Mouse (Mus musculus) lung, postnatal 25 days (tissue): ENCODE measurements around the gene Ube2s.
"Not testable (repeated sequence)": the region's sequence is repeated elsewhere in the genome, so short reads cannot be mapped to it uniquely, and the experiment has no call there.

Experiments used
- DNase-seq: peaks from one replicate; pipeline ENCODE4 v3.0.0; 2022; ENCODE audit warnings: low spot score

Ube2s gene

DNA sequence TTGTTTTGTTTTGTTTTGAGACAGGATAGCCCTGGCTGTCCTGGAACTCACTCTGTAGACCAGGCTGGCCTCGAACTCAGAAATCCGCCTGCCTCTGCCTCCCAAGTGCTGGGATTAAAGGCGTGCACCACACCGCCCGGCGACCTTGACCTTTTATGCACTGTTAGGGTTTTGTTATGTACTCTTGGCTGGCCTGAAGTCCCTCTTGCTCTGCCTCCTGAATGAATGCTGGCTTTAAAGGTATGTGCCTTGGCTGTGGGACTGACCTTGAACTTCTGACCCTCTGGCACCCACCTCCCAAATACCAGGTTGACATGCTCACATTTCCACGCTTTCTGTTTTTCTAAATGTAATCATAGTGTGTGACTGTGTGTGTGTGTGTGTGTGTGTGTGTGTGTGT is 8.5 kb upstream of the Ube2s start:
- DNase-seq = not testable (repeated sequence)

DNA sequence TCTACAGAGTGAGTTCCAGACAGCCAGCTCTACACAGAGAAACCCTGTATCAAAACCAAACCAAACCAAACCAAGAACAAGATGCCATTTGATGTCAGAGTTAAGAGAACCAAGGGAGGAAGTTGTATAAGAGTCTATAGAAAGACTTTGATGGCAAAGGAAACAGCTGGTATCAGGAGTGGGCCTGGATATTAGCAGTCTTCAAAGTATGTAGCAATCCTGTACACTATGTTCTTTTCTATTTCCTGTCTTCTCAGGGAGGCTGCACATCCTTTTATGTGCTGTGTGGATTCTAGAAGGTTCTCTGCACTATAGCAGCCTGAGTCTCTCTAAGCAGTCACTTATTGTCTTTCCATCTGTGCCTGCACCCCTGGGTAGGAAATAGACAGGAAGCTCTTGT is 4.2 kb upstream of the Ube2s start:
- no peak for DNase-seq

DNA sequence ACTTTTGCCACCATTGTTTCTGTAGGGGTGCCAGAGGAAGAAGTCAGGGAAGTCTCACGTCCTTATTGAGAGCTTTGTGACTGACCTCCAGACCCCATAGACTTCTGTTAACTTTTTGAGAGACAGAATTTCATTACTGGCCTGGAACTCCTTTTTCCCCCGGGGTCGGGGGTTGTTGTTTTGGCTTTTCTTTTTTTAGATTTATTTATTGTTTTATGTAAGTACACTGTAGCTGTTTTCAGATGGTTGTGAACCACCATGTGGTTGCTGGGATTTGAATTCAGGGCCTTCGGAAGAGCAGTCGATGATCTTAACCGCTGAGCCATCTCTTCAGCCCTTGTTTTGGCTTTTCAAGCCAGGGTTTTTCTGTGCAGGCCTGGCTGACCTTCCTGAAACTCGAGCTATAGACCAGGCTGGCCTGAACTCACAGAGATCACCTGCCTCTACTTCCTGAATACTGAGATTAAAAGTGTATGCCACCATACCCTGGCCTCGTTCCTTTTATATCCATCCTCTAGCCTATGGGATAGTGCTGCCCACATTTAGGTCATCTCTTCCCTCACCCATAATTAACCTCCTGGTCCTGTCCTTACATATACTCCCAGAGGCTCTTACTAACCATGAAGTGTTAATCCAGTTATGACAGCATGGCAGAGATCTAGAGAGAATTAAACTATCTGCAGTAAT is 858 bp upstream of the Ube2s start:
- no peak for DNase-seq

DNA sequence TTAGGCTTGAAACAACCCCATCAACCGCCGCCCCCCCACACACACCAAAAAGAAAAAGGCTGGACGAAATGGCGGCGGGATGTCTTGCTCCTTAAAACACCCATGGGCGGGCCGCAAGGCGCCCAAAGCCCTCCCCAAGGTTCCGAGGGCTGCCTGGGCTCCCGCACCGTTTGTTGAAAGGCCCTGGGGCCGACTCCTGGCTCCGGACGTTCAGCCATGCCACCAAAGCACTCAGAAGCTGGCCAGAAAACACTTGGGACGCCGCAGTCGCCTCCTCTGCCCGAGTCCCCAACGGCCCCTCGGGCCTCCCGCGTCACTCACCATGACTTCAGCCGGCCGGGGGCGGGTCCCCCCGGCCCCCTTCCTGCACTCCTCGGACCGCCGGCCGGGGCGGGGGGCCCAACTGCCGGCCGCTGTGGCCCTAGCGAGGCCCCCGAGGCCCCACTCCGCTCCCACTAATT is 518 bp downstream of the Ube2s start:
- peak; percentile 41 for DNase-seq

DNA sequence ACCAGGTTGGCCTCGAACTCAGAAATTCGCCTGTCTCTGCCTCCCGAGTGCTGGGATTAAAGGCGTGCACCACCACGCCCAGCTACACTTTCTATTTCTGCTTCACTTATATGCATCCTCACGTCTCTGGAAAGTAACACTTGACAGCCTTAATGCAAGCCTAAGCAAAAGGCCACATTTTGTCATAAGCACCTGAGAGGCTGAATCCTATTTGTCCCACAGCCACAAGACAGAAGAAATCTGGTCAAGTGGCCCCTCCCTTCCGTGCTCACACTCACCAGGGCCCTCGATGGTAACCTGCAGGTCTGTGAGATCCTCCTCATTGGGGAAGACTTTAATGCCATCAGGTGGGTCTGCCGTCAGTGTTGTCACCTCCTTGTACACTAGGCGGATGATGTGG is 1.3 kb downstream of the Ube2s start:
- not testable (repeated sequence) for DNase-seq

DNA sequence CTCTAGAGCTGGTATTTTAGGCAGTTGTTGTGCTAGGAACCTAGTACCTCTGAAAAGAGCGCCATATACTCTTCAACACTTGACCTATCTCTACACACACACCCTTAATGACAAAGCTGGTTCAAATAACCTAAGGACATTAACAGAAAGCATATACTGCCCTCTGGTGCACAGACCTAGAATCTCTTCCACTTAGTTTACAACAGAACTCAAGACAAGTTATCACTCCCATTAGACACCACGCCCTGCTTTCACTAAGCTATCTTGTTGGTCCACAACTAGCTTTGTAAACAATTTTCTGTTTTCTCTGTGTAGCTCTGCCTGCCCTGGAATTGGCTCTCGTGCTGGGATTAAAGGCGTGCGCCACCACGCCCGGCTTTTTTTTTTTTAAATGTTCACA is 5.7 kb downstream of the Ube2s start:
- DNase-seq = peak; percentile 48

DNA sequence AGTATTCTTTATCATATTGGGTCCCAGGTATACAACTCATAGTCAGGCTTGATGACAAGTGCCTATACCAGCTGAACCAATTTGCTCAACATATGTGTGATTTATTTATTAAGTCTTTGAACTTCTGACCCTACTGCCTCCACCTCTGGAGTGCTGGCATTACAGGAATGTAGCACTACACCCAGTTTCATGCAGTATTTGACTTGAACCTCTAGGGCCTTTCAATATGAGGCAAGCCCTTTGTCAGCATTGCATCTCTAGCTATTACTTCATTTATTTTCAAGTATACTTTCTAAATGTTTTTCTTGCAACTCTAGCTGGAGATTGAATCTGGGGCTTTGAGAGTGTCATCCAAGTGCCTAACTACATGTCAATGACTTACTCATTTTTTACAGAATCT is 10.1 kb downstream of the Ube2s start:
- no peak for DNase-seq

DNA sequence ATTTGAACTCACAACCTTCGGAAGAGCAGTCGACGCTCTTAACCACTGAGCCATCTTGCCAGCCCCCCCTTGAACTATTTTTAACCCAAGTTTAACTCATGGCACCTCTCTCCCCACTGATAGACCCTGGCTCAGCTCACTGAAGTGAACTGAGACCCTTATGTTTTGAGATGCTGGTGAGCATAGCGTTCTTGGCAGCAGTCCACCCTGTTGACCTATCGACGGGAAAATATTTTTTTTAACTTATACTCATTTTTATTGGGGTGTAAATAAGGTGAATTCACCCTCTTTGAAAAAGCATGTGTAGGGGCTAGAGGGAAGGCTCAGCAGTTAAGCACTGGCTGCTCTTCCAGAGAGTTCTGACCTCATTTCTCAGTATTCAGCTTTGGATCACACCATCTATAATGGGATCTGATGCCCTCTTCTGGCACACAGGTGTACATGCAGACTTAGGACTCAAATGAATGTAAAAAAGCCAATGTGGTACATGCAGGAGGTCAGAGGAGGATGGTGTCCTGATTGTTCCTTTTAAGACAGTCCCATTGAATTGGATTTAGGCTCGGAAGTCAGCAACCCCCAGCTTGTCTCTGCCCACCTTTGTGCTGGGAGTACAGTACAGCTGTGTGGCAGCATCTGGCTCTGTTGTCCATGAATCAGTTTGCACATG is 16.5 kb downstream of the Ube2s start:
- DNase-seq = peak; percentile 63

DNA sequence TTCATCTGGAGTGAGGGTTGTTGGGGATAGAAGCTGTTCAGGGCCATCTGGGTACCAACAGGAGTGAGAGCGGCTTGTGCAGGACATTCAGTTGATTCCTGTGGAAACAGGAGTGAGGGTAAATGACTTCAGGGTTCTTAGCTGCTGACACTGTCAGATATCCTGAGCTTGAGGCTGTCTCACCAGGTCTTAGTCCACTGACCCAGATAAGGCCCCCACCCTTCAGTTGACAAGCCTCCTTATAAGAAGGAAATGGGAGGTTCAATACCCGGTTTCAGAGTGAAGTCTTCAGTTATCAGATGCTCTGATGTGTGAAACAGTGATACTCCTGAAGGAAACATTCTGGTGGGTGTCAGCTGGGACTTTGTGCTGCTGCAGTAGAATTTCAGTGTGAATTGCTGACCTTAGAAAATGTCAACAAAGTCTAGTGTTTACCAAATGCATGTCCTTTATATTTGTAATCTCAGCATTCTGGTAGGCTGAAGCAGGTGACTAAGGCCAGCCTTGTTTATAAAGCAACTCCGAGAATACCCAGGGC is 17.7 kb downstream of the Ube2s start:
- no peak for DNase-seq

DNA sequence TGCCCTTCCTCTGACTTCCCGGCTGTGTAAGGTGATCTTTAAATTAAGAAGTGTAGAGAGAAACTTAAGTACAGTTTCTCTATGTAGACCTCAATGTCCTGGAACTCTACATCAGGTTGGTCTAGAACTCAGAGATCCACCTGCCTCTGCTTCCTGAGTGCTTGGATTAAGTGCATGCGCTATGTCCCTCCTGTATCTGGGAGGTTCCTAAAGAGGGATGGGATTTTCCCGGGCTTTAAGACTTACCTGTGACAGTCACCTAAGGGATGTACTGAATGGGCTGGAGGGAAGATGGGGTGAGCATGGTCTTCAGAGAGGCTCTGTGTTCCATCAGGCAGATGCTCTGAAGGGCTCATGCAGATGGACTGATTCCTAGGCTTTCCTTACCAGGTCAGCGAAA is 18.7 kb downstream of the Ube2s start:
- DNase-seq = no peak

DNA sequence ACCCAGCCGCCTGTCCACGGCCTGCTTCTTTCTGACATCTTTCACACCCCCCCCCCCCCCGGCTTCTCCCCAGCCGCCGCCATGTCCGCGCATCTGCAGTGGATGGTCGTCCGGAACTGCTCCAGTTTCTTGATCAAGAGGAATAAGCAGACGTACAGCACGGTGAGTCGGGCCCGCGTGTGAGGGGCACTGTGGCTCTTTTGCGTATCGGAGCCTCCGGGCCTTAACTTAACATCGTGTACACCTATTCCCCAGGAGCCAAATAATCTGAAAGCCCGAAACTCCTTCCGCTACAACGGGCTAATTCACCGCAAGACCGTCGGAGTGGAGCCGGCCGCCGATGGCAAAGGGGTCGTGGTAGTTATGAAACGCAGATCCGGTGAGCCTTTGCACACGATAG is 19.1 kb downstream of the Ube2s start:
- not testable (repeated sequence) for DNase-seq

DNA sequence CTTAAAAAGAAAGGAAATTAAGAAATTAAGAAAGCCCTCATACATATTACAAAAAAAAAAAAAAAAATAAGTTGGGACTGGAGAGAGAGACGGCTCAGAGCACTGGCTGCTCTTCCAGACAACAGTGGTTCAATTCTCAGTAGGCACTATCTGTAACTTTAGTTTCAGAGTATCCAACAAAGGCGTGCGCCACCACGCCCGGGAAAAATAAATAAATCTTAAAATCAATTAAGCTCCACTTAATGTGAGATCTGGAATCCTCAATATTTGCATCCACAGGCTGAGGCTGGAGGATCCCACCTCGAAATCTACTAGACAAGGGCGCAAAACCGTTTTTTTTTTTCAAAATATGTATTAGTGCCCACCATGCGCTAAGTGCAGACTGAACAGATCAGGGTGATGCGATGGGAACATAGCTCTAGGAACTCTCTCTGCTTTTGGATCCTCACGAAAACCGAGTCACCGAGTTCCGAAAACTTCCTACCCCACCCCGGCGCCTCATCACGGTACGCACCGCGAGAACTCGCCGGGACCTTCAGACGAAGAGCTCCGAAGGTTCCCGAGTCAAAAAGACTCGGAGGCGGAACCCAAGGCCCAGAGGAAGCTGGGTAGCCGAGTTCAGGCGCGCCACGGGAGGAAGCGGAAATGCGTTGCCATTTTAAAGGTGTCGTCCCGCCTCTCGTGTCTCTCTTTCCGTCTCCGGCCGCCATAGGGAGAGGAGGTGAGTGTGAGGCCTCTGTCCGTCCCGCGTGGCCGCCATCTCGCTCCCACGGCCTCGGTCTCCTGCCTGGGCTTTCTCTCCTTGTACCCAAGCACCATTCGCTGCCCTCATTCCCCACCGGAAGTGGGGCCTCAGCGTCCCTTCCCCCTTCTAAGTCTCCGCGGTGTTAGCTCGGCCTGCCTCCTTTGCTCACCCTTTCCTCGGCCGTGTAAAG is 19.8 kb downstream of the Ube2s start, which contains the start of gene Rpl28:
Rpl28 (plus strand) TSS at position 597 of the 935 bp plus-strand sequence.
- peak; percentile 97 for DNase-seq

DNA sequence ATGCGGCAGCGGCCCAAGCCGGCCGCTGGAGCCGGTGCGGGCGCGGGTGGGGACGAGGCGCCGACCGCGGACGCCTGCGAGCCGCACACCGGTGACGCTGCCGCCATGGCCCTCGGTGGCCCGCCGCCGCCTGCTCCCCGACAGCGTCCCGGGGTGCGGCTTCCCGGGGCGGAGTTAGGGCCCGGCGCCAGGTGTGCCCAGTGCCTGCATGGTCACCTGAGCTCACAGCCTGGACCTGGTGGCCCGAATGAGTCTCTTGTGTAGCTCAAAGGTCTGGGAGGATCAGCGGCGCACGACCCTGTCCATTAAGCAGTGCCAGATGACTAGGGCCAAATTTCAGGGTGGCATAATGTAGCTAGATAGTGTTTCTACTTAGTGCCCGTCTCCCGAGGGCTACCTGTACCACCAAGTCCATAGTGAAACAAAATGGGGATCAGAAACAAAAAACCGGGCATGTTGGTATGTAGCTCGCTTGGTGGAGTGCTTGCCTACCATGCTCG is 22.9 kb downstream of the Ube2s start, which contains the start of gene Tmem238:
Tmem238 (minus strand) TSS at position 221 of the 500 bp plus-strand sequence.
- peak; percentile 76 for DNase-seq

DNA sequence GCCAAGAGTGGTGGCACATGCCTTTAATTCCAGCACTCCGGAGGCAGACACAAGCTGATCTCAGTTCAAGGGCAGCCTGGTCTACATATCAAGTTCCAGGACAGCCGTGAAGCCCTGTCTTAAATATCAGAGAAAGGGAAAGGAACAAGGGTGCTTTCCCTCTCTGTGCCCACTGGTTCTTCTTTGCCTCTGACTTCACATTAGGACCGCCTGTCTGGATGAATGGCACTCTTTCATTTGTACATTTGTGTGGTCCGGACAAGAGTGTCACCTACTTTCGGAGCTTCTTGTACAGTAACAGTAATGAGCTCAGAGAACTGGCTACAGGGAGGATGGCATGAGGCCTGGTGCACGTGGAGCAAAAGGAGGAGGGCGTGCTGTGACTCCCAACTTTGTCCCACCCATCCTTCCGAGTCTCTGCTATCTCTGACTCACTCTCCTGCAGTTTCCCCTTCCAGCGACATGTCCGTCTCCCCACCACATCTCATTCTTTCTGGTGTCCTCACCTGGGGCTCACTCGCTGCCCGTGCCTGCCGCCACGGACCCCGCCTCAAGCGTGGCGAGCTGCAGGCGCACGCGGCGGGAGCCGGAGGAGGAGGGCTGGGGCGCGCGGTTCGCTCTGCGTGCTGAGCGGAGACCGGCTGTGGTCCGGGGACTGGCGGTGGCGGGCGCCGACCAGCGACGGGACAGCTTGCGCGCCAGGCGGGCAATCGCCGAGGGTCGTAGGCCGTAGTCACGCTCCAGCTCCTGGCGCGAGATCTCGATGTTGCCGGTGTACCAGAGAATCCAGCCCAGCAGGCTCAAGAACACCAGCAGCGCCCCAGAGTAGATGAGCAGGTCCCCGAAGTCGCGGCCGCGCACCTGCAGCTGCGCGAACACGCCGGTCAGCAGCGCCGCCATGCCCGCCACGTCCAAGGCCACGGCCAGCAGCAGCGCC is 23.6 kb downstream of the Ube2s start:
- peak; percentile 43 for DNase-seq

DNA sequence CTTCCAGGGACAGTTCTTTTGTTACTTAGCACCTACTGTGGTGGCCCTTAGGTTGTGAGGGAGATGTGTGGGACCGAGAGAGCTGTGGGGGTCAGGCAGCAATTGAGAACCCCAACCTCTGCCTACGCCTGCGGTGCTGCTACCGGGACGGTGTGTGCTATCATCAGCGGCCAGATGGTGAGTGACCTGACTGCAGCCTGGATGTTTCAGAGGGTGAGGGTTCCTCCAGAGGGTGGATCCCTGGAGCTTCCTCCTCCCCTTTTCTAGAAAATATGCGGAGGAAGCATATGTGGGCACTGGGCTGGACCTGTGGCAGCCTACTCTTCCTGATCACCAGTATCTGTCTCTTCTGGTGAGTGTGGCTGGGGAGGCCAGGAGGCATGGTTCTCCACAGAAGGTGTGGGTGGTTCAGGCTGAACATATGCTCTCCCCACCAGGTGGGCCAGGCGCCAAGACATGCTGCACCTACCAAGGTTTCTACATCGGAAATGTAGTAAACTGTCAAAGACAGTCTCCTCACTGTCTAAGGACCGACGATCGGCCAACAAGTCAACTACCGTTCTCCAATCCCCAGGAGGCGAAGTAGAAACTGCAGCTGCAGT is 28.6 kb downstream of the Ube2s start:
- no peak for DNase-seq

DNA sequence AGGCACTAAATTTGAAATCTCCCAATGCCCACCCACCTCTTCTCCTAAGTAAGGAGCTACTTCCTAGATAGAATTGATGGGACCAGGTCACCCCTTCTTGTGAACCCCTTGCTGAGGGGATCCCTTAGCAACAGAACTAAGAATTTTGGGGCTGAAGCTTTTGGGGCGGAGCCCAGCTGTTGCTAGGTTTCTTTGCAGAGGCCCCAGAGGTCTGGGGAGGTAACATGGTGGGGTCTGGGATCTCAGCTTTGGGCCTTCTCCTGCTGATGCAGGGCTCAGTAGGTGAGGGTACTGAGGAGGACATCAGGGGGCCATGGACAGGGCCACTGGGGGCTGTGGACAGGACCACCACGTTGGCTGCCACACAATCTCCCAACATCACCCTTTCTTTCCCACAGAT is 29.6 kb downstream of the Ube2s start, which contains the start of the genes Il11 and Tmem190:
Il11 (minus strand) TSS at position 101 of the 400 bp plus-strand sequence.
Tmem190 (plus strand) TSS at position 179 of the 400 bp plus-strand sequence.
- DNase-seq = no peak

DNA sequence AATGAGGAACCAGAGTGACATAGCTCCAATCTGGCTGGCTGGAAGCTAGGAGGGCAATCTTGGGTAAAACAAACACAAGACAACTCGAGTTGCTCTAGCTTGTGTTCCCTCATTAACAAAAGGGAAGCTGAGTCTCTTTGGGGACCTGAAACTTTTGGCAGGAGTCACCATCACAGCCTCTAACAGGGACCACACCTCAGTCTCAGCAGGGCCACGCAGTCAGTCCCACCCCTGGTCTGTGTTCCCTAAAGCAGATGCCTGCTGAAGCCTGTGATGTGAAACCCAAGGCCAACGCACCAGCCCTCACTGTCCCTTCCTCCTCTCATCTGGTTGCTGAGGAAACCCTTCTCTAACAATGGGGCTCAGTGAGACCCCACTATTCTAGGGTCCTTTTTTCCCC is 30.3 kb downstream of the Ube2s start:
- no peak for DNase-seq

DNA sequence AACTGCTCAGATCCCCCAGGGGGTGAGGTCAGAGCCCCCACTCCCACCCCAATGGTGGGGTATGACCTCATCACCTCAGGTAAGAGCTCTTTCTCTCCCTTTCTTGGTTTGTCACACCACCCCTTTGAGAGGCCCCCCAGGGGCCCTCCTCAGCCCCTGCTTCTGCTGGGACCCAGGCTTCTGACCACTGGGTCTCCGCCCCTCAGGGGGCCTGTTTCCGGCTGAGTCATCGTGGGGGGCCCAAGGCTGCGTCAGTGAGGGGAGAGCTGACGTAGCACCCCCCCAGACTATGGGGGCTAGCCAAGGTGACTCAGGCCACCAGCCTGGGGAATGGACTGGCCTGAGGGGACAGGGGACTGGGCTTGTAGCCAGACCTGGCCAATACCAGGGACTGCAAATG is 32.5 kb downstream of the Ube2s start:
- no peak for DNase-seq

DNA sequence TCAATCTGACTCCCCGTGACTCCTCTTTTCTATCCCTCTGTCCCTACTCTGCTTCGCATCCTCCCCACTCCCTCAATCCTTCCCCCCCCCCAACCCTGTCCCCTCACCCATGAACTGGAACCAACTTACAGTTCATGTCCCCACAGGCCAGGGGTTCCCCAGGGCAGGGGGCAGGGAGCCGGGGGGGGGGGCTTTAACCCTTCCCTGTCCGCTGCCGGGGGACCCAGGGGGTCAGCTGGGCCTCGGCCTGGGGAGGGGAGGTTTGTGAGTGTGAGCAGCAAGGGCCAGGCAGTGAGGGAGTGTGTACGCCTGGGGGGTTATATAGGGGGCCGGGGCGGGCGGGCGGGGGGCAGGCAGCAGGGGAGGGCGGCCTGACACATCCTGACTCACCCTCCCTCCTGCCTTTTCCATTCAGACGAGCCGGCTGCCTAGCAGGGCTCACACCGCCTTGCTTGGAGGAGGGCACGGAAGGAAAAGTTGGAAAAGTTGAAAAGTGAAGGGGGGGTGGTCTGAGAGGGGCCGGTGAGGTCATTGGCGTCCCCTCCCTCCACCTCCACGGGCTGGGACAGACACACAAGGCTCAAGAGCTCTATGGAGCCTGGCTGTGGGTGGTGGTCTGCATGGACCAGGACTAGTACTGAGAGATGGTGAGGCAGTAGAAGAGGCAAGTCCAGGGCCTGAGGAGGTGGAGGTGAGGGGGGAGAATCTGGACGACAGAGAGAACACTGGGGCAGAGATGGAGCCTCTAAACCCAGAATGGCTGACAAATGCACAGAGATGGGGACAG is 34.3 kb downstream of the Ube2s start:
- no peak for DNase-seq
